Mouse (Mus musculus): ENCODE measurements around the gene Fgfr2.
A peak's percentile ranks its signal among the peaks of the same experiment; 100 is the strongest.

The Fgfr2 gene

GRCm38 (mm10) chr7:130967901-130968300 is 2155.2 kb downstream of the Fgfr2 start:
- no peak for DNase-seq (ENCODE audit: low spot score)

GRCm38 (mm10) chr7:130966876-130967275 is 2156.3 kb downstream of the Fgfr2 start:
- DNase-seq (ENCODE audit: low spot score): no peak

GRCm38 (mm10) chr7:130966451-130966850 is 2156.7 kb downstream of the Fgfr2 start:
- DNase-seq (ENCODE audit: low spot score): no peak

GRCm38 (mm10) chr7:130965909-130966365 is 2157.2 kb downstream of the Fgfr2 start:
- DNase-seq (ENCODE audit: low spot score): no peak

GRCm38 (mm10) chr7:130965396-130965795 is 2157.8 kb downstream of the Fgfr2 start:
- no peak for DNase-seq (ENCODE audit: low spot score)

- DNase-seq (ENCODE audit: low spot score): peak; percentile 34
Measured at GRCm38 (mm10) chr7:130964686-130965085, 2158.5 kb downstream of the Fgfr2 start.

GRCm38 (mm10) chr7:130961429-130961828 is 2161.7 kb downstream of the Fgfr2 start:
- DNase-seq (ENCODE audit: low spot score): no peak

GRCm38 (mm10) chr7:130959868-130960267 is 2163.3 kb downstream of the Fgfr2 start:
- peak; percentile 59 for DNase-seq (ENCODE audit: low spot score)

- DNase-seq (ENCODE audit: low spot score): no peak
Measured at GRCm38 (mm10) chr7:130958551-130958950, 2164.6 kb downstream of the Fgfr2 start.

- DNase-seq (ENCODE audit: low spot score): no peak
Measured at GRCm38 (mm10) chr7:130954177-130954601, 2169.0 kb downstream of the Fgfr2 start.

- no peak for DNase-seq (ENCODE audit: low spot score)
Measured at GRCm38 (mm10) chr7:130953376-130953775, 2169.8 kb downstream of the Fgfr2 start.

- DNase-seq (ENCODE audit: low spot score): no peak
Measured at GRCm38 (mm10) chr7:130951004-130951403, 2172.1 kb downstream of the Fgfr2 start.

GRCm38 (mm10) chr7:130950482-130950881 is 2172.7 kb downstream of the Fgfr2 start:
- DNase-seq (ENCODE audit: low spot score): no peak

GRCm38 (mm10) chr7:130949331-130949751 is 2173.8 kb downstream of the Fgfr2 start:
- peak; percentile 57 for DNase-seq (ENCODE audit: low spot score)

GRCm38 (mm10) chr7:130948563-130949208 is 2174.5 kb downstream of the Fgfr2 start:
- no peak for DNase-seq (ENCODE audit: low spot score)

- DNase-seq (ENCODE audit: low spot score): no peak
Measured at GRCm38 (mm10) chr7:130946303-130946702, 2176.8 kb downstream of the Fgfr2 start.

GRCm38 (mm10) chr7:130945730-130946129 is 2177.4 kb downstream of the Fgfr2 start:
- no peak for DNase-seq (ENCODE audit: low spot score)

- DNase-seq (ENCODE audit: low spot score): no peak
Measured at GRCm38 (mm10) chr7:130944766-130945475, 2178.2 kb downstream of the Fgfr2 start.

- DNase-seq (ENCODE audit: low spot score): peak; percentile 56
Measured at GRCm38 (mm10) chr7:130943280-130943895, 2179.8 kb downstream of the Fgfr2 start.

- no peak for DNase-seq (ENCODE audit: low spot score)
Measured at GRCm38 (mm10) chr7:130940733-130941132, 2182.4 kb downstream of the Fgfr2 start.

GRCm38 (mm10) chr7:130938896-130939295 is 2184.3 kb downstream of the Fgfr2 start:
- no peak for DNase-seq (ENCODE audit: low spot score)

GRCm38 (mm10) chr7:130938005-130938404 is 2185.1 kb downstream of the Fgfr2 start:
- DNase-seq (ENCODE audit: low spot score): no peak

GRCm38 (mm10) chr7:130937266-130937841 is 2185.8 kb downstream of the Fgfr2 start:
- DNase-seq (ENCODE audit: low spot score): no peak

Measured in lung, postnatal 25 days (tissue).